Mouse (Mus musculus): ENCODE data around the gene Lamtor5.
A peak's percentile ranks its signal among the peaks of the same experiment; 100 is the strongest.
"Not testable (repeated sequence)": the region's sequence is repeated elsewhere in the genome, so short reads cannot be mapped to it uniquely, and the experiment has no call there.

The Lamtor5 gene

DNA sequence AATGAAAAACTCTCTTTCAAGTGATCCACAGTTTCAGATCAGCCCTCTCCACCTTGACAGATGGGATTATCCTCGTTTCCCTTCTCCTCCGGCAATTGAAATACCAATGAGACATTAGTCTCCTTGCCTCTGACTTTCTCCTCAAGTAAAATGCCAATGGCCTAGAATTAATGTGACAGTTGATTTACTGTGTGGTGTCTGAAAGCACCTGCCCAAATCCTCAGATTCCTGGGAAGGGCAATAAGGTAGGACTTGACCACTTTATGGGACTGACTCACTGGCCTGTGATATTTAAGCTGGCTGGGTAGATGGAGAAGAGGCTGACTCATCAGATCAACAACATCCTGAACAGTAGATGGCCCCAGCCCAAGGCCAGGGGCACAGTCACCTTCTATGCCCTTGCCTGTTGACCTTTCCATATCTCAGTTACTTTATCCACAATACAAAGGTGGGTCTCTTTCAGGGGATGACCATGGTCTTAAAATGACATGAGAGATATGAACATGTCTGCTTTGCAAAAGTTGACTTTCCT, 11.8 kb upstream of the Lamtor5 start:
- DNase-seq (ENCODE audit: extremely low read depth, insufficient read length, low spot score): no peak

DNA sequence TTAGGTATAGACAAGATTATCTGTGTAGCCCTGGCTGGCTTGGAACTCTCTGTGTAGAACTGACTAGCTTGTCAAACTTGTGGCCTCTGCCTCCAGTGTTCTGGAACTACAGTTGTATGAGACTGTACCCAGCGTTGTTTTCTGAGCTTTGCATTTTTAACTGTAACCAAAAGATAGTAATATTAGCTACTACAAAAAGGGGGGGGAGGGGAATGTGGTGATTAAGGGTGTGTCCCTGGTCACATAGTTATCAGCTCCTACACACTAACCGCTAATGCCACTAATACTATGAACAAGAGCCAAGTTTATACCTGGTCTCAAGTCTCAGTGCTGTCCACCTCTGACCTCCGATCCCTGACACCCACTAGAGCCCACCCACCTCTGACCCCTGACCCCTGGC, 6.2 kb upstream of the Lamtor5 start:
- no peak for DNase-seq (ENCODE audit: extremely low read depth, insufficient read length, low spot score)

DNA sequence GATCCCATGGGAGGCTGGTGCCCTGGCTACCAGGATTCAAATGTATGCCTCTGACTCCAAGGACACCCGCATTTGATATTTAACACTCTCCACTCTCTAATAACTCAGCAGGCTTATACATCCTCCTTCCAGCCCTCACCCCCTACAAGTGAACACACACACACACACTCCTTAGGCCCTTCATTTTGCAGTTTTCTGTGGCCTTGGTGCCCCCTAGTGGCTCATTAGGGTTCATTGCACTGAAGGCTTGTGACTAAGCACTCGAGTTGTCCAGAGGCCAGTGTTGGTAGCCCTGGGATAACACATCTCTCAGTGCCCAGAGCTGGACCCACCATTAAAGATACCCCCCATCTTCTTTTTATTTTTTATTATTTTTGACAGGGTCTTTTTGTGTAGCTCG, 4.8 kb upstream of the Lamtor5 start:
- DNase-seq (ENCODE audit: extremely low read depth, insufficient read length, low spot score): peak; percentile 26

DNA sequence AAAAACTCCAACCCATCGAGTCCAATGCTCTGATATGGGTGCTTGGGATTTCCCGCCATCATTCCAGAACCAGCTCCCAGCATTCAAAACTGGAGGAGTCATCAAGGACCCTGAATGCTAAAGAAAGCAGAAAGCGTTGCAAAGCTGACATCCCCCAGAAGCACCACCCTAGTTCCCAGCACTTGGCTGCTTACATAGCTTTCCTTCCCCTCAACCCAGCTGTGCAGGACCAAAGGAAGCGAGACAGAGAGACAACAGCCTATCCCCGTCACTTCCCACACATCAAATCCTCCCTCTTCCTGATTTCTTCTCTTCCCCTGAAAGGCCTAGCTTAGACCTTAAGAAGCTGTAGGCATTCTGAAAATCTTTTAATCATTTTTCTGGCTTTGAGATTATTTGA, 3.3 kb upstream of the Lamtor5 start:
- no peak for DNase-seq (ENCODE audit: extremely low read depth, insufficient read length, low spot score)

DNA sequence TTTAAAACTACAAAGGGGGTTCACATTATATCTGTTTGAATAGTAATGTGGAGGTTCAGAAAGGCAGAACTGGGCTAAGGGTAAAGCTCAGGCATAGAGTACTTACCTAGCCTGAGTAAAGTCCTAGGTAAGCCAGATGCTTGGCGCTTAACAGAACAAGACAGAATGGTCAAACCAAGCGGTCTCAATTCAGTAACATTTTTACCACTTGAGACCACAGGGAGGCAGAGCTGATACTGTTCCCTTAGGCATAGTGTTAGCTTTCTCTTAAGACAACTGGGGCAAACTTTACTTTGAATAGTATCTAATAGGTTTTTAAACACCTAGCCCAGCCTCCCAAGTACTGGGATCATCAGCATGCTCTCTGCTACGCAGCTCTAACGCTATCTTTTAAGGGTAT, 2.7 kb upstream of the Lamtor5 start:
- DNase-seq (ENCODE audit: extremely low read depth, insufficient read length, low spot score): no peak

DNA sequence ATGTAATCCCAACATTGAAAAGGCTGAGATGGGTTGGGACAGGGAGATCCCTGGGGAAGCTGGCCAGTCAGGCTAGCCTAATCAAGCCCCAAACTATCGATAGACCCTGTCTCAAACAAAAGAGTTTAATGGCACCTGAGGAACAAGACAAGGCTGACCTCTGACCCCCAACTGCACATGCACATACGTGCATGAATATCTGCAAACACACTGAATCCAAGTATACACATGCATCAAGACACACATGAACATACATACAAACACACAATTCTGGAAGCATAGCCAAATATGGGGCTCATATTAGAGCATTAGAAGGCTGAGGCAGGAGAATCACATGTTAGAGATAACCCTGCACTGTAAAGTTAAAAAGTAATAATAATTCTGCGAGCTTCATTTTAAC, 2.0 kb upstream of the Lamtor5 start:
- DNase-seq (ENCODE audit: extremely low read depth, insufficient read length, low spot score): no peak

DNA sequence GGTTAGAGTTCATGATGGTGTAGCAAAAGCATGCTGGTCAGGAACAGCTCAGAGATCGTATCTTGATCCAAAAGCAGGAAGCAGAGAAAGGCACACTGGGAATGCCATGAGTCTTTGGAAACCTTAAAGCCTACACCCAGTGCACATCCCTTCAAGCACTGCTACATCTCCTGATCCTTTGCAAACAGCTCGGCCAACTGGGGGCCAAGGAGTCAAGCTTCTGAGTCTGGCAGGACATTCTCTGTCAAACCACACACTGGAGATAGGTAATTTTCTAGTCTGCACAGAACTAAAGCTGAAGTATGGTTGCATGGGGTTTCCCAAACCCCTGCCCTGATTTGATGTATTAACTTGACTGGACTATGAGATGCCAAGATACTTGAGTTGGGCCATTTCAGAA, 7.5 kb downstream of the Lamtor5 start:
- no peak for DNase-seq (ENCODE audit: extremely low read depth, insufficient read length, low spot score)

DNA sequence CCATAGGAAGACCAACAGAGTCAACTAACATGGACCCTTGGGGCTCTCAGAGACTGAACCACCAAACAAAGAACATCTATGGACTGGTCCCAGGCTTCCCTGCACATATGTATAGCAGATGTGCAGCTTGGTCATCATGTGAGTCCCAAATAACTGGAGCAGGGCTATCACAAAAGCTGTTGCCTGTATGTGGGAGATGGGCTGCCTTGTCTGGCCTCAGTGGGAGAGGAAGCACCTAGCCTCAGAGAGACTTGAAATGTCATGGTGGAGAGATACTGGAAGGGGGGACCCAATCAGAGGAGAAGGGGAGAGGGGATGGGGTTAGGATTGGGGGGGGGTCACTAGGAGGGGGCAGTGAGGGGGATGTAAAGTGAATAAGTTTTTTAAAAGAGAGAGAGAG, 8.7 kb downstream of the Lamtor5 start:
- no peak for DNase-seq (ENCODE audit: extremely low read depth, insufficient read length, low spot score)

DNA sequence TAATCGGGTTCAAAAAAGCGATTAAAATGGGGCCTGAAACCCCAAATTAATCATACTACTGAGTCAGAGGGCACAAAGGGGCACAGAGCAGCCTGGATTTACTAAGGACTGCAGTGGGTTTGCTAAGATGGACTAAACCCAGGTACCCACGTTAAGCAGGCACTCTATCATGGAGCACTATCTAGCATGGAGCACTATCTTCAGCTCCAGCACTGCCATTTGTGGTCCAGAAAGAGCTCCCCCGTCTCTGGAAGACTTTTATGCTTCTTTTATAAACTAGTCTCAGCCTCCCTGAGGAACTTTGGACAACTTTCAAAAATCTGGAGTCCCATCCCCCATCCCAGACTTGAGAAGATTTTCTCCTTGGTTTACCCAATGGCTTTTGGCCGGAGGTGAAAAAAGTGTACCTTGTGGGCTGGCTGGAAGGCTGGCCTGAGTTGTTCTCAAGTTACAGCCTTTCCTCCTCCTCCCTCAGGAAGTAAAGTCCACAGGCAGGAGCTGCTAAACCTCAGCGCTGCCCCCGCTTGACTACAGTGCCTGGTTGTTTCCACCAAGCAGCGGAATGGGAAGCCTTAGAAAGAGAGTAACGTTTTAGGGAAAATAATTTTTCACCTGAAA, 12.2 kb downstream of the Lamtor5 start, which contains the start of gene Slc16a4:
Gene Slc16a4 (plus strand): TSS at position 467 of the 618 bp plus-strand sequence.
- DNase-seq (ENCODE audit: extremely low read depth, insufficient read length, low spot score): no peak

DNA sequence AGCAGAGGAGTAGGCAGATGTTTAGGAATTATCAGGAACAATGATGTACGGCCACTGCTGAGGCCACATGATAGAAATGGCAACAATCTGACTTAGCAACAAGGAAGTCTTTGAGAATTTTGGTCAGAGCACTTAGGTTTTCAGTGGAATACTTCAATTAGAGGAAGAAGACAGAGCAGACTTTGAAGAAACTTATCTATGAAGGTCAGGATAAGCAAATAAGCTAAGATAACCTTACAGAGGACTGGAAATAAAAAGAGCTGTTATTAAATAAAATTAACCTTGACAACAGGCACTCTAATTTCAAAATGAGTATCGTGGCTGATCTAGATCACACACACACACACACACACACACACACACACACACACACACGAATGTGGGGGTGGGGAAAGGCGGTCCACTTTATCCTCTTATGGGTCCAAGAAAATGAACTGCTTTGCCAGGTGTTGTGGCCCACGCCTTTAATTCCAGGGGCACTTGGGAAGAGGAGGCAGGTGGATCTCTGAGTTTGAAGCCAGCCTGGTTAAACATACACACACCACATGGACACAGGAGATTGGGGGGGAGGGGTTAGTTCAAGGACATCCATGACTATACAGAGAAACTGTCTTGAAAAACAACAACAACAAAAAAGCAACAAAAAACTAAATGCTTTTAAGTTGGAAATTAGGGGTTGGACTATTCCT, 17.2 kb downstream of the Lamtor5 start:
- no peak for DNase-seq (ENCODE audit: extremely low read depth, insufficient read length, low spot score)

DNA sequence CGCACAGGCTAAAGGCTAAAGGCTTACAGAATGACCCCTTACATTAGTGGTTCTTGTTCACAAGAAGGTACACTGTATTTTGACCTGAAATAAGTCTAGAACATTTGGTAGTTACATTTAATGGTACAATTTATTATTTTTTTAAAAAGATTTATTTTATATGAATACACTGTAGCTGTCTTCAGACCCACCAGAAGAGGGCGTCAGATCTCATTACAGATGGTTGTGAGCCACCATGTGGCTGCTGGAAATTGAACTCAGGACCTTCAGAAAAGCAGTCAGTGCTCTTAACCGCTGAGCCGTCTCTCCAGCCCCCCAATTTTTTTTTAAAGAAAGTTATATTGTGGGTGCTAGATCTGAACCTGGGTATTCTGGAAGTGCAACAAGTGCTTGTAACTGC, 18.3 kb downstream of the Lamtor5 start:
- not testable (repeated sequence) for DNase-seq (ENCODE audit: extremely low read depth, insufficient read length, low spot score)

DNA sequence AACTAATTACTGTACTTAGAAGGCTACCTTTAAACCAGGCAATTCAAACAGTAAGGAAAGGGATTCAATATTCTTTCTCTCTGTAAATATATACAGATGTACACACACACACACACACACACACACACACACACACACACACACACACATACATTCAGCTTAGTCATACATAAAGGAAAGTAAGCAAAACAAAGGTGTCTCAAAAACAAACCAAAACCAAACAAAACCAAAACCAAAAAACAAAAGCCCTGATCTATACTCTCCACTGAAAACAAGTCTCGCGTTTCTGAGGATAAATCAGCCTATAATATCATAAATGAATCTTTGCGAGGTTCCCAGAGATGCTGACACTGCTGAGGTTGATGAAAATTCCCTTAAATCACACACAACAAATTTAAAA, 38.7 kb downstream of the Lamtor5 start:
- DNase-seq (ENCODE audit: extremely low read depth, insufficient read length, low spot score): no peak

DNA sequence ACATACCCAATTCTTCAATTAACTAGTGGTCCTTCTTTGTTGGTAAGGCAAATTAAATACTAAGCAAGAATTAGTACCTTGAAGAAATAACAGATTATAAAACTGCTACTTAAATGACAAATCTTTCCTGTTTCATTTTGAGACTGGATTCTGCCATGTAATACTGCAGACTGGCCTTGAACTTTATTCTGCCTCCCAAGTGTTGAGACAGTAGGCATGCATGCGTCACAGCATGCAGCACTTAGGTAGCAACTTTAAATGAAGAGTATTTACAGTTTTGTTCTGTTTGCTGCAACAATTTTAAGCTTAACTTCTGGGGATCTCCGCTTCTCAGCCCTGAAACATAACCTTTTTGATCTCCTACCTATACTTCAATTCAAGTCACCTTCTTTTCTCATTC, 42.5 kb downstream of the Lamtor5 start:
- DNase-seq (ENCODE audit: extremely low read depth, insufficient read length, low spot score): no peak

DNA sequence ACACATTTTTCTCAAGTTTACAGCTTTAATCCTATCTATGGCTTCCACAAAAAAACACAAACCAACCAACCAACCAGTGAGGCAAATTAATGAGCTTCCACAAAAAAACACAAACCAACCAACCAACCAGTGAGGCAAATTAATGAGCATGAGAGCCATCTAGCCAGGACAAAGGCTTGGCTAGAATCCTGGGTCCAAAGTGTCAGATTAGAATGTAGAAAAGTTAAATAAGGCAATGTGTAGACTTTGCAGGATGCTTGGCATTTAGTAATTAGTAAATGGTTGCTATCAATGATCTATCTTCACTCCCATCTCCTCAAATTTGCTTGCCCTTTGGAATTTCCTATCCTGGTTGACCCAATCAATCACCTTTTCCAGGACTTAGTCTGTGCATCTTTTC, 43.1 kb downstream of the Lamtor5 start:
- DNase-seq (ENCODE audit: extremely low read depth, insufficient read length, low spot score): no peak

DNA sequence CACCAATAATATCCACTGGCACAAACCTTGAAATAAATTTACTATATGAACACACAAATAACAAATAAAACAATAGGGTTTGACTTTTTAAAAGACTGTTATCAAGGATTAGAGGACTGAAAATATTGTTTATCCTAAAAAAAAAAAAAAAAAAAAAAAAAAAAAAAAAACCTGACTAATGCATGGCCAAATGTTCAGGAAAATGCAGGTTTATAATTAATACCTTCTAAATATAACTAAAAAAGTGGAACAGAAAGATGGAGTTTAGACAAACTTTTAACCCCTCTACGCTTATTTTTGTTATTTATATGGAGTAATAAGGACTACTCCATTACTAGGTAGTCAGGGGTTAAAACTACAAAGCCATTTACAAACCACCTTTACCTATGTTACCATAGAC, 47.8 kb downstream of the Lamtor5 start:
- DNase-seq (ENCODE audit: extremely low read depth, insufficient read length, low spot score): no peak

DNA sequence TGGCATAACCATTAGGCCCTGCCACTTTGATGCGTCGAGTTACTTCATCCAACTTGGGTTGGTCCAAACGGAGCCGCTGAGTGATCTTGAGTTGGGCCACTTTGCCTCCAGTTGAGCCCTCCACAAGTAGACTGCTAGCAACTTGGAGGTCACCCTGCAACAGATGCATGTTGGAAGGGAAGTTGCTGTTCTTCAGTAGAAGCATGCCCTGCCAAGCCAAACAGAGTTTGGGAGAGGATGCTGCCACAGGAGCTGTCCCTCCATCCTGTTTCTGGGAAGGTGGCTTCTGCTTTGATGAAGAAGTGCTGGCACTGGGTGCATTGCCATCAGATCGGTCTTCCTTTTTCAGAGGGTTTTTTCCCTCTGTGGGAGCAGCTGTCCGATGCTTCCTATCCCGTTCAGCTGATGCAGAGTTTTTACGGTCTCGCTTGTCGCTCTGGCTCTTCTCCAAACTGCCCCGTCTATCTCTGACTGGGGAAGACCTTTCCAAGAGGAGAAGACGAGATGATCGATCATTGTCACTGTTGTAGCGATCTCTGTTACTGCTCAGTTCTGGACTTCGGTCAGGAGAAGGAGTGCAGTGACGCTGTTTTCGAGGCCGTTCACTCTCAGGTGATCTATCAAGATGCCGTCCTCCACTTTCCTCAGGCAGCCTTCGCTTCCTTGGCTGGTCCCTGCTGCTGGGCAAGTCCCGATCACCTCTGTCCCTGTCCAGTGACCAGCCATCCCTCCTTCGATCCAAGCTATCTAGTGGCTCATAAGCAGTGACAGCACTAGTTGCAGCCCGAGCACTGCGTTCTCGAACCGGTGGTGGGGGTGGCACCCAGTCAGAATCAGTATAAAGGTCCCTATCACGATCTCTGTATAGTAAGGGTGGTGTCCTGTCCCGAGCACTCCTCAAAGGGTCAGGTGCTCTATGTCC, 52.1 kb downstream of the Lamtor5 start:
- DNase-seq (ENCODE audit: extremely low read depth, insufficient read length, low spot score): no peak

DNA sequence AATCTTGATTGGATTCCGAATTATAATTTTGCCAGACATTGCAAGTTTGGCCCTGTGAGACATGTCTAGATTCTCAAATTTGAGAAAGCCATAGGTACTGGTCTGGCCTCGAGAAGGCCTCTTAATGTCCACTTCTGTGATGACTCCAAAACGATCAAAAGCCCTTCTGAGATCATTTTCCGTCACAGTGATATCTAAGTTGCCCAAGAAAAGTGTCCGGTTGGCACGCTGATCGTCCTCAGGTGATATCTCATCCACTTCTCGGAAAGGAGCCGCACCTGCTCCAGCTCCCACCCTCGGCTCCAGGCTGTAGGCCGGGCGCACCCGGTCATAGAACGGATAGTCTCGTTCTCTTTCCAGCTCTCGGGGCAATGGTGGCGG, 53.1 kb downstream of the Lamtor5 start:
- DNase-seq (ENCODE audit: extremely low read depth, insufficient read length, low spot score): no peak

DNA sequence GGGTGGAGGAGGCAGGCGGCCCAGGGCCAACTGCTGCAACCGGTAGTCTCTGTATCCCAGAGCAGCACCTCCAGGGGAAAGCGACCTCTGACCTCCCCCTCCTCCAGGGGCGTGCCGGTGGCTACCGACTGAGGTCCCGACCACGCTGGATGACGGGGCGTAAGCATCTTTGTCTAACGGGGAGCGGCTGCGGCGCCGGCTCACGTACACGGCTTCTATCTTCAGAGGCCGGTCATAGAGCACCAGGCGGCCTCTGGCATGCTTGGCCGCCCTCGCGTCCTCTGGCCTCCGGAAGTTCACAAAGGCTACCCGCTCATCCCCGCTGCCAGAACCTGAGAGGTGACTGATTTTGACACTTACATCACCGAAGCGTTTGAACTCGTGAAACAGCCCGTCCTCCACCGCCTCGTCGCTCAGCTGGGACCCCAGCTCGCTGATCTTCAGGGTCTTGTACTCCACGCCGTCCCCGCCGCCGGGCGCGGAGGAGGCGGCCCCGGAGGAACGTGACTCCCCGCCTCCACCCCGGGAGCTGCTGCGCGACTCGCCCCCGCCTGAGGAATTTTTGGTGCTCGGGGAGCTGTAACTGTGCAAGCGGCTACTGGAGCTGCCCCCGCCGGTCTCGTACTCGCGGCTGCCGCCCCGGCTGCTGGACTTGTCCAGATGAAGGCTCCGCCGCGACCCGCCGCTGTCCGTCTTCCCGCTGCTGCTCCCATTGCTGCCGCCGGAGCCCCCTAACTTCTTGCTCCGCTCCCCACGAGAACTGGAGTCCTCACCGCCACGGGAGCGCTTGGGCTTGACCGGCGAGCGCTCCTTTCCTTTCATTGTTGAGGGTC, 53.7 kb downstream of the Lamtor5 start:
- DNase-seq (ENCODE audit: extremely low read depth, insufficient read length, low spot score): no peak

DNA sequence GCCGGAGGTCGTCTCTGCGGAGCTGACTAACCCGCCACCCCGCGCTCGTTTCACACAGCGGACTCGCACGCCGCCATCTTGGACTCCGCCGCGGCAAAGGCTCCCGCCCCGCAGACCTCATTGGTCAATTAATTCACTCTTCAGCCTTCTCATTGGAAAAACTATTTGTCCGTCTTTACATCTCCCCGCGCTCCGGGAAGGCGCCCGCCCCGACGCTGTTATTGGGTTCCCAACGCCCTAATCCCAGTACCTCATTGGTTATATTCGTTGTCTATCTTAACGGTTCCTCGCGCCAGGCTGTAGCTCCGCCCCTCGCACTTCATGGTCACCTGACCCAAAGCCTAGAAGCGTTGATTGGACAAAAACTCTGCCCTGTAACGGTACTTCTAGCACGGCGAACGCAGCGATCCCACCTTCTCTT, 54.3 kb downstream of the Lamtor5 start:
- peak; percentile 97 for DNase-seq (ENCODE audit: extremely low read depth, insufficient read length, low spot score)
